Comparison of ENCODE assay signal across 16 mouse cellular contexts in the genomic region with DNA sequence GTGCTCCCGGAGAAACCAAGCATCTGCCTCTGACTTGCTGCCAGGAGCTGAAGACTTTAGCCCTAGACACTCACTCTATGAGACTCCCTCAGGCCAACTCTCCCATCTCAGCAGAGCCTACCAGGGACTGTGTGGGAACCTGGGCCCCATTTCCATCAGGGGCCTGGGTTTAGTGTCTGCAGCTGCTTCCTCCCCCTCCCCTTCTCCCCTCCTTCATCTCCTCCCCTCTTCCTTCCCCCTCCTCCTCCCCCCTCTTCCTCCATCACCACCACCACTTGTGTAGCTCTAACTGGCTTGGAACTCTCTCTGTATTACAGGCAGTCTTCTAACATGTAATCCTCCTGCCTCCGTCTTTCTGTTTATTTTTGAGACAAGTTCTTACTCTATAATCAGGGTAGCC. TPM values are rescaled to one million over a fixed set of nuclear protein-coding genes. Genes with fewer than 3 reads are reported as not detected.
A peak's percentile ranks its signal among the peaks of the same experiment; 100 is the strongest.
DNase-seq lines count a peak whose midpoint lies in the region; ATAC-seq and TF ChIP-seq lines count a peak whose summit lies in the region.
"Had no signal": no experiment of that assay in that cellular context is flagged by ENCODE, and none has a peak within 500 bp of the region (broad histone marks: within the 10 kb centered on the region; RNA-seq: fewer than 3 reads in every experiment).

No protein-coding gene starts in this region.

- peaks cover 13% of the 10 kb centered on the region for H3K4me1 ChIP-seq in liver, embryonic 16.5 days (ENCODE audit: control insufficient read depth, low read depth, low read length)
- H3K4me1 ChIP-seq in liver, embryonic 11.5 days (replicated peaks; ENCODE audit: control insufficient read depth, insufficient read depth, low read length): peaks cover 6% of the 10 kb centered on the region

- H3K4me2 ChIP-seq in liver, embryonic 16.5 days (ENCODE audit: low read depth, low read length): no peak overlapping the region
- H3K4me2 ChIP-seq in liver, embryonic 11.5 days: no peak overlapping the region
- H3K4me2 ChIP-seq: neural tube, embryonic 15.5 days had no signal

- intact Hi-C loops in gastrocnemius, adult 2 months (cut with DNase I): no loop called here

- WGBS in liver, embryonic 16.5 days (ENCODE audit: insufficient replicate concordance): 48% methylated on average over 2 of the region's 2 CpGs
- 58% methylated on average over 2 of the region's 2 CpGs for WGBS in liver, embryonic 11.5 days

- no peaks in the 10 kb centered on the region for H3K27me3 ChIP-seq in liver, embryonic 16.5 days (ENCODE audit: control insufficient read depth, insufficient read depth, low read depth, low read length)
- H3K27me3 ChIP-seq in liver, embryonic 11.5 days (replicated peaks; ENCODE audit: control insufficient read depth, insufficient read depth, low read length): no peaks in the 10 kb centered on the region
- H3K27me3 ChIP-seq: neural tube, embryonic 15.5 days had no signal

- H3K9ac ChIP-seq in liver, embryonic 16.5 days (ENCODE audit: low read depth, low read length): no peak overlapping the region
- H3K9ac ChIP-seq in liver, embryonic 11.5 days (ENCODE audit: low read depth, low read length): no peak overlapping the region

- no peak for DNase-seq in gastrocnemius, adult 2 months
- no peak for DNase-seq in gastrocnemius, postnatal 10 days
- DNase-seq in liver, embryonic 11.5 days (ENCODE audit: low spot score): no peak
- DNase-seq in induced T-regulatory cell, adult 2 months (ENCODE audit: low read depth): peak; percentile 30
- DNase-seq in thymus, postnatal 25 days: peak; percentile 70
- no peak for DNase-seq in frontal cortex, postnatal 14 days (ENCODE audit: low spot score in 2 of 2)
- DNase-seq: adrenal gland, adult 8-10 months; heart, adult 2 months; kidney, adult 8-10 months; layer of hippocampus, postnatal 36 days; lung, adult 2 months; midbrain, embryonic 14.5 days had no signal

- no peak for TF ChIP-seq CTCF in gastrocnemius, adult 2 months (IDR thresholded peaks at IDR 0.05)

- H3K27ac ChIP-seq in gastrocnemius, adult 2 months: peak overlapping the region; percentile 98
- 0 out of 2 replicates have a peak overlapping the region, but pooled peaks have one; percentile 9 for H3K27ac ChIP-seq in liver, embryonic 16.5 days (ENCODE audit: low read length)
- H3K27ac ChIP-seq in liver, embryonic 11.5 days (ENCODE audit: low read depth, low read length): no peak overlapping the region

- no peak overlapping the region for H3K4me3 ChIP-seq in gastrocnemius, adult 2 months
- H3K4me3 ChIP-seq in liver, embryonic 16.5 days (ENCODE audit: low read depth, low read length): no peak overlapping the region
- no peak overlapping the region for H3K4me3 ChIP-seq in liver, embryonic 11.5 days (ENCODE audit: low read depth, low read length)
- H3K4me3 ChIP-seq: heart, adult 2 months; neural tube, embryonic 15.5 days had no signal

- H3K36me3 ChIP-seq in liver, embryonic 16.5 days (ENCODE audit: control insufficient read depth, insufficient read depth): no peaks in the 10 kb centered on the region
- H3K36me3 ChIP-seq in liver, embryonic 11.5 days (ENCODE audit: control insufficient read depth, insufficient read depth, low read length): no peaks in the 10 kb centered on the region
- H3K36me3 ChIP-seq: neural tube, embryonic 15.5 days had no signal

- H3K9me3 ChIP-seq in liver, embryonic 16.5 days (replicated peaks; ENCODE audit: control insufficient read depth, low read length): no peaks in the 10 kb centered on the region
- H3K9me3 ChIP-seq in liver, embryonic 11.5 days (ENCODE audit: control insufficient read depth, low read length): no peaks in the 10 kb centered on the region
- H3K9me3 ChIP-seq: neural tube, embryonic 15.5 days had no signal

- no peak for ATAC-seq in liver, embryonic 16.5 days (ENCODE audit: low read depth)
- ATAC-seq in liver, embryonic 11.5 days (replicated peaks; ENCODE audit: low FRiP score): no peak
- no peak for ATAC-seq in inflammation-experienced regulatory T-cells, adult 6 months
- ATAC-seq: forebrain, embryonic 16.5 days had no signal

RNA-seq across cellular contexts. Expression of gene Gm42791, which starts 35.2 kb away (rescaled TPM):
- 1 to 10 TPM; 2.8 to 5.1 TPM for total RNA-seq in gastrocnemius, adult 2 months (2021)
- 1 to 10 TPM in 1 of 2 experiments, under 1 TPM in 1; 0.89 to 3.7 TPM for total RNA-seq in gastrocnemius, postnatal 10 days (2021)
- polyA plus RNA-seq in liver, embryonic 16.5 days (2015; fragmentation: Nextera tagmentation; extraction: Ambion mirVana): 0.53 and 1.1 TPM in 2 replicates
- polyA plus RNA-seq in liver, embryonic 11.5 days (2014; fragmentation: Nextera tagmentation; extraction: Ambion mirVana): not detected in 2 replicates
- polyA plus RNA-seq in inflammation-experienced regulatory T-cells, adult 6 months (2017; shearing (Covaris generic)): not detected
- polyA plus RNA-seq: heart, adult 2 months; lung, adult 2 months; midbrain, embryonic 14.5 days had no signal

Comparison
In these comparisons a context has a peak if more than half of its experiments do, and no peak if none do; other contexts are left out.
1. DNase-seq: peak in induced T-regulatory cell, adult 2 months (single experiment) and thymus, postnatal 25 days (single experiment); none in gastrocnemius, adult 2 months (single experiment), gastrocnemius, postnatal 10 days (single experiment), liver, embryonic 11.5 days (single experiment) and frontal cortex, postnatal 14 days (0 of 2).